Mouse (Mus musculus) testis, adult 2 months (tissue): Measurements from ENCODE around the gene Arid5b. TPM values are rescaled to one million over a fixed set of nuclear protein-coding genes. Genes with fewer than 3 reads are reported as not detected.

Source experiments
- H3K27ac ChIP-seq: fragments of 200-500 bp; 2 replicates; pipeline ENCODE4 v1.5.1; 2012; ENCODE audit warnings: low read depth, low read length; ENCODE audit not compliant: control insufficient read depth, insufficient read depth
- H3K27me3 ChIP-seq: fragments of 200-500 bp; 2 replicates; pipeline ENCODE4 v1.6.1; 2012; ENCODE audit warnings: mild to moderate bottlenecking, low read length, moderate library complexity; ENCODE audit not compliant: control insufficient read depth, insufficient read depth
- H3K36me3 ChIP-seq: fragments of 200-500 bp; 2 replicates; pipeline ENCODE4 v1.6.1; 2012; ENCODE audit warnings: mild to moderate bottlenecking, low read length; ENCODE audit not compliant: control insufficient read depth, insufficient read depth
- H3K4me1 ChIP-seq: fragments of 200-500 bp; 2 replicates; pipeline ENCODE4 v1.6.1; 2012; ENCODE audit warnings: low read length; ENCODE audit not compliant: control insufficient read depth, insufficient read depth
- H3K4me3 ChIP-seq: fragments of 200-500 bp; 2 replicates; pipeline ENCODE4 v1.5.1; 2012; ENCODE audit warnings: low read depth, mild to moderate bottlenecking, low read length, moderate library complexity, mixed read lengths; ENCODE audit not compliant: control insufficient read depth
- CTCF ChIP-seq: fragments of 200-500 bp; IDR thresholded peaks from 2 replicates; pipeline ENCODE4 v1.5.1; 2012; ENCODE audit warnings: low read depth, mild to moderate bottlenecking, inconsistent platforms, low read length, moderate library complexity; ENCODE audit not compliant: control insufficient read depth, insufficient read depth, insufficient replicate concordance
- POLR2A ChIP-seq: fragments of 200-500 bp; IDR thresholded peaks from 2 replicates; pipeline ENCODE4 v1.6.1; 2012; ENCODE audit warnings: low read depth, mild to moderate bottlenecking, inconsistent platforms, low read length, moderate library complexity; ENCODE audit not compliant: control insufficient read depth
- polyA plus RNA-seq: library from polyadenylated mRNA; depleted of rRNA; stranded (reverse); fragments of >200 nt; gene quantifications from 2 replicates; pipeline ENCODE4 v1.2.3, GENCODE M21; 2012

Arid5b gene
- polyA plus RNA-seq, 1 experiment: 4.9 TPM

GRCm38 (mm10) chr10:68137151-68137833 lies 141.2 kb downstream of the Arid5b start:
- H3K4me3 ChIP-seq: no peak overlapping the region
- TF ChIP-seq POLR2A (no peak), CTCF (no peak)
- peaks cover 6% of the 10 kb centered on the region for H3K4me1 ChIP-seq
- H3K27me3 ChIP-seq: no peaks in the 10 kb centered on the region; the same call in 1 of the 2 replicates
- H3K27ac ChIP-seq: peak overlapping the region; percentile 85
- H3K36me3 ChIP-seq: no peaks in the 10 kb centered on the region

GRCm38 (mm10) chr10:68136480-68137083 lies 142.0 kb downstream of the Arid5b start:
- no peaks in the 10 kb centered on the region; the same call in 1 of the 2 replicates for H3K27me3 ChIP-seq
- peaks cover 6% of the 10 kb centered on the region for H3K4me1 ChIP-seq
- H3K4me3 ChIP-seq: peak overlapping the region; percentile 86
- H3K36me3 ChIP-seq: no peaks in the 10 kb centered on the region
- TF ChIP-seq POLR2A (peak; percentile 49; the same call in 1 of the 2 replicates), CTCF (0 out of 2 replicates have a peak, but pooled peaks have one; percentile 13)
- H3K27ac ChIP-seq: peak overlapping the region; percentile 85

- peak overlapping the region; percentile 85 for H3K27ac ChIP-seq
- H3K4me1 ChIP-seq: peaks cover 6% of the 10 kb centered on the region
- no peaks in the 10 kb centered on the region for H3K36me3 ChIP-seq
- peak overlapping the region; percentile 86 for H3K4me3 ChIP-seq
- H3K27me3 ChIP-seq: no peaks in the 10 kb centered on the region; the same call in 1 of the 2 replicates
- TF ChIP-seq POLR2A: no peak
- TF ChIP-seq CTCF: no peak
Observed at GRCm38 (mm10) chr10:68136051-68136450, 142.5 kb downstream of the Arid5b start.

- Histone ChIP-seq H3K4me1 (peaks cover 6% of the 10 kb centered on the region), H3K4me3 (no peak overlapping the region), H3K36me3 (no peaks in the 10 kb centered on the region), H3K27me3 (no peaks in the 10 kb centered on the region; the same call in 1 of the 2 replicates), H3K27ac (no peak overlapping the region)
- no peak for TF ChIP-seq POLR2A
- no peak for TF ChIP-seq CTCF
Observed at GRCm38 (mm10) chr10:68135416-68135815, 143.1 kb downstream of the Arid5b start.

GRCm38 (mm10) chr10:68134549-68134948 lies 144.0 kb downstream of the Arid5b start:
- H3K4me1 ChIP-seq: peaks cover 6% of the 10 kb centered on the region
- no peak overlapping the region for H3K4me3 ChIP-seq

GRCm38 (mm10) chr10:68134071-68134470 lies 144.5 kb downstream of the Arid5b start:
- no peak overlapping the region for H3K4me3 ChIP-seq
- H3K27ac ChIP-seq: no peak overlapping the region
- TF ChIP-seq POLR2A (no peak), CTCF (no peak)
- no peaks in the 10 kb centered on the region for H3K36me3 ChIP-seq
- H3K4me1 ChIP-seq: peaks cover 6% of the 10 kb centered on the region
- H3K27me3 ChIP-seq: no peaks in the 10 kb centered on the region; the same call in 1 of the 2 replicates

More at GRCm38 (mm10) chr10:68134549-68134948, 144.0 kb downstream of the Arid5b start:
- H3K36me3 ChIP-seq: no peaks in the 10 kb centered on the region
- TF ChIP-seq POLR2A (no peak), CTCF (no peak)
- no peak overlapping the region for H3K27ac ChIP-seq
- no peaks in the 10 kb centered on the region; the same call in 1 of the 2 replicates for H3K27me3 ChIP-seq

- Histone ChIP-seq H3K4me1 (peaks cover 4% of the 10 kb centered on the region), H3K36me3 (no peaks in the 10 kb centered on the region), H3K27ac (no peak overlapping the region), H3K4me3 (no peak overlapping the region), H3K27me3 (no peaks in the 10 kb centered on the region; the same call in 1 of the 2 replicates)
- TF ChIP-seq POLR2A (no peak), CTCF (no peak)
Observed at GRCm38 (mm10) chr10:68132636-68133035, 145.9 kb downstream of the Arid5b start.
